Mouse (Mus musculus) skeletal muscle tissue, adult 2 months (tissue): ENCODE measurements around the gene Dedd.

Source experiments
- DNase-seq: peaks from one replicate; pipeline ENCODE4 v3.0.0-alpha.2; 2012; ENCODE audit warnings: low read depth, low spot score

Gene Dedd

DNA sequence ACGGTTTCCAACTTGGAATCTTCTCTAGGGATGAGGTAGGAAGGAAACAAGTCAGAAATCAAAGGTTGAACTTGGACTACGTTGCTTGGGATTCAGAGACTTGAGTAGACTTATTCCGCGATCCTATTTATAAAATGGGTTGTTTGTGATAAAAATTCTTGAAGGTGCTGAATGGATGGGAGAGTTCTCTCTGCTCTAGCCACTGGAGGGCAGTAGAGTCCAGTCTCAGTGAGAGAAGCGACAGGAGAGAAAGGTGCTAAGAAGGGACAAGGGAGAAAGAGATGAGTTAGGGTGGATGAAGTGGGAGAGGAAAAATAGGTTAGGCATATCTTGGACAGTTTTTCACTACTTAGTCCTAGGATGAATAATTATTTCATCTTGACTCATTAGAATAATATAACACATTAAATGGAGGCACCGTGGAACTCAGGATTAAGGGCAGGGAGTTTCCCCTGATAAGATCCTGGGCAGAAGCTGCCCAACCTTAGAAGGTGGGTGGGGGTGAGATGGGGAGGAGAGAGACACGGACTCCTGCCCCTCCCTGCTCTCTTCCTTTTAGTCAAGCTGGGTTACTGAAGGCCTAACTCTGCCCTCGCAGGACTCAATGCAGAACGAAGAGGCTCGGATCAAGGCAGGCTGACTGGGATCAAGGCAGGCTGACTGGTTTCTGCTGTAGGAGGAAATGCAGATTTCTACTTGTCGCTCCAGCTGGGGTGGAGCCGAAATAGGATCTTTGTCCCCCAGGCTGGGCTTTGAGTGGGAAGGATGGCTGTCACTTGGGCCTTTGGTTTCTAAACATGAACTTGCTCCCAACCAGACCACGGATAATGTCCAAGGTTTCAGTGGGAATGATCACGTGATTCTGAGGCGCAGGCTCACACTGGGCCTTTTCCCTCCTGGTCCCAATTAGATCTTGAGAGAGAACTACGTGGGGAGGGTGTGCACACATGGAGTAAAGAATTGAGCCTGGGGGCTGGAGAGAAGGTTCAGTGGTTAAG, 32.5 kb downstream of the Dedd start:
- peak; percentile 46 for DNase-seq

DNA sequence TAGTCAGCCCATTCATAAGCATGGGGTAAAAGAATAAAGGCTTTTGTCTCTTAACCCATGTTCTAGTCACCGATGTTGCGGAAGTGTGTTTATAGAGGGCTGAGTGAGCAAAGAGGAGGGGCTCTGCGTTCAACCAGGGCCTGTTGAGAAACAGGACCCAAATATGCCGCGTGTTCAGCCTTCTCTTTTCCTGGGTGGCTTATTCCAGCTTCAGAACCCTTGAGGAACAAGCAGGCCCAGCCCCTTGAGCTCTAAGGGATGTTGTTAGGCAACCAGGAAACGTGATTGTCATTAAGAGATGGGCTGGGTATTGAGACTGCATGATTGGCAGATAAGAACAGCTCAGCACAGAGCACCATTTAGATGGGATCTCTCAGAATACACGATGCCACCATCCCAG, 37.0 kb downstream of the Dedd start:
- no peak for DNase-seq

DNA sequence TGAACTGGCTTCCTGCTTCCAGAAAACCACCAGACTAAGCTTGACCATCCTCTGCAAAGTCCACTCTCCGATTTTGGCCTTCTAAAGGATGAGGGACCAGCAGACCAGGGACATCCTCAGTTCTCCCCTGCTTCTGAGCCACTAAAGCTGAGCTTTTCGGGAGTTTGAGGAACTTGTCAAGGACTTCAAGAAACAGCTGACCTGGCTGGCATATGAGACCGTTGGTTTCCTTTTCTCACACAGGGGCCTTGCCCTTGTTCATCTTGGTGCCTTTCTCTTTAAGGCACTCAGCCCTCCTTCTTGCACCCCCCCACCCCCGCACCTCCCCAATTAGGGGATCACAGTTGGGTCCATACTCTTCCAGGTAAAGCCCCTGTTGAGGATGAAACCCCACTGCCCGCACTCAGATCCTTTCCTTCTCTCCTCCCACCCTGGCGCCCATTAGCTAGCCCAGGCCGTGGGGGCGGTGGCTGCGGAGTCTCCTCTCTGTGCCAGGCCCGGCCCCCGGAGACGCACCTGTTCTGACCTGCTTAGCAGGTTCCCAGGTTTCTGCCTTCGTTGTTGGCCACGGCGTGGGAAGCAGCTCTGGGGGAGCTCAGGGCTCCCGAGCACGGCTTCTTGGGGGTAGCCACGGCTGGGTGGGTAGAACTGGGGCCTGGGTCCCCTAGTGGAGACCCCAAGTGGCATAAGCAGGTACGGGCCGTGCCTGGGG, 41.1 kb downstream of the Dedd start, which contains the start of gene Nectin4:
Gene Nectin4, plus strand, starts transcription at position 255 of the 712 bp plus-strand sequence.
- no peak for DNase-seq

DNA sequence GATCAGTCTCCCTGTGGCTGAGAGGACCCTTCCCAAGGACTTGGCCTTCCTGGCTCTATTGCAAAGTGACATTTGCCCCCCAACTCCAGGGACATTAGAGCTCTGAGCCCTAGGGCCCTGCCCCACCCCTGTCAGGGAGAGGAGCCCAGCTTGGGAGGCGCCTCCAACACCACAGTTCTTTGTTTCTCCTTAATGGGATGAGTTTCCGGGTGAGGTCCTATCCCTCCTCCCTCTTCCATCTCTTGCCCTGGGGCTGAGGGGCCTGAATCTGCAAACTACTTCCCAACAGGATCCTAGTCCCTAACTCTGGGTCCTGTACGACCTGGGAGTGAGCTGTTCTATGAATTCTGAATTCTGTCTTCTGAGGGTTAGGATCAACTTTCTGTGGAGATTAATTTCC, 43.9 kb downstream of the Dedd start:
- no peak for DNase-seq

DNA sequence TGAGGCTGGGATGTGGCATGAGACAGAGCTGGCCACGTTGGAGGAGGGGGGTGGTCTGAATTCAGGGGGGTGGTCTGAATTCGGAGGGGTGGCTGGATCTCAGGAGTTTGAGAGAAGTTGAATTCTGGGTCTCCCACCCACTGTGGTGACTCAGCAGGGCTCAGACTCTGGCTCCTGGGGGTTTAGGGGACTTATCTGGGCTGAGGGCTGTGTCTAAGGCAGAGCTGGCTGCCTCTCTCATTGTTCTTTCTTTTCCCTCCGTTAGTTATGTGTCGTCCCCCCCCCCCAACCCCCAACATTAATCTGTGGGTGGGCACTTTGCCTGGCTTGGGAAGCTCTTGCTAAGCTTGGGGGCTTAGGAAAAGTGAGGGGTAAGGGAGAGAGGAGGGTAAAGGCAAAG, 45.0 kb downstream of the Dedd start:
- DNase-seq, result no peak

DNA sequence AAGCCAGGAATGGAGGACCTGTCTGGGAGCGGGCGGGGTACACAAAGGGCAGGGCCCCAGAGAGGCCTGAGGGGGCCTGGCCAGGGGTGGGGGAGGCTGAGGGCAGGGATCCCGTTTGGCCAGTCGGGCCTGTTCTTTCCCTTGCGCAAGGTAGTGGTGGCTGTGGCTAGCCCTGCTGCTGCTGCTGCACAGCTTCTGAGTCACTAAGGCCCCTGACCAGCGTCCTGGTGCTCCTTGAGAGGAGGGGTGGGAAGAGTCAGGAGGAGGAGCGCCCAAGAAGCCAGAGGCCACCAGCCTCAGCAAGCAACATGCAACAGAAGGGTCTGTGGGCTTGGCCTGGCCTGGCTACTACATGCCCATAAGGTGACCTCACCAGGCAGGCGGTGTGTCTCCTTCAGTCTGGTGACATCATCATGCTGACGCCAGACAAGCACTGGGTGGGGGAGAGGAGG, 46.7 kb downstream of the Dedd start:
- DNase-seq, result no peak

DNA sequence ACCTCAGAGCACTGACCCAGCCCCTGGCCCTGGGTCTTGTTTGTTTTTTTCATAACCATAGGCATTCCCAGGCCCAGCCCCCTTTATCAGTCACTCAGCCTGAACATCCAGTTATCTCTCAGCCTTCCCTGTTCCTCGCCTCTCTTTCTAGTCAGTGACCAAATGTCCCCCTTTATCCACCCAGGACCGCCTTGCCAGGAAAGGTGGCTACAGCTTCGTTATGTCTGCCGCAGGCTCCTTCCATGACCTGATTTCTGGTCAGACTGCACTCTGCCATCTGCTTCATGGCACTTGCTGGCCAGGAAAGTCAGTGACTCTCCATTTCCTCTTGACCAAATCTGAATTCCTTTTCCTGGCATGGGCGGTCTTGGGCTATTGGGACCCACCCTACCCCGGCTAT, 49.4 kb downstream of the Dedd start:
- no peak for DNase-seq

DNA sequence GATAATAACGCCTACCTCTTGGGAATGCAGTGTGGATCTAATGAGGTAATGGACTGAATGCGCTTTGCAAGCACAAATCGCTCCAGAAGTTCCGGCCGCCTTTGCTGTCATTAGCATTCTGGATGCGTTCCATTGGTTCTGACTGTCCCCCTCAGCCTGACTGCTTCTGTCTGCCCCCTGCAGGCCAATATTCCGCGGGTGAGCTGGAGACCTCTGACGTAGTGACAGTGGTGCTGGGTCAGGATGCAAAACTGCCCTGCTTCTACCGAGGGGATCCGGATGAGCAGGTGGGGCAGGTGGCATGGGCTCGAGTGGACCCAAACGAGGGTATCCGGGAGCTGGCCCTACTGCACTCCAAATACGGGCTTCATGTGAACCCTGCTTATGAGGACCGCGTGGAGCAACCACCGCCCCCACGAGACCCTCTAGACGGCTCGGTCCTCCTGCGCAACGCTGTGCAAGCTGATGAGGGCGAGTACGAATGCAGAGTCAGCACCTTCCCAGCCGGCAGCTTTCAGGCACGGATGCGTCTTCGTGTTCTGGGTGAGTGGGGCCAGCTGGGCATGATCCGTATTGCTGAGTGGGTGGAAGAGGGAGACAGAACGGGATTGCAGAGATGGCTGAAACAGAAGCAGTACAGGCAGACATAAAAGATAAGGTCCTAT, 51.1 kb downstream of the Dedd start:
- DNase-seq, result peak; percentile 52

DNA sequence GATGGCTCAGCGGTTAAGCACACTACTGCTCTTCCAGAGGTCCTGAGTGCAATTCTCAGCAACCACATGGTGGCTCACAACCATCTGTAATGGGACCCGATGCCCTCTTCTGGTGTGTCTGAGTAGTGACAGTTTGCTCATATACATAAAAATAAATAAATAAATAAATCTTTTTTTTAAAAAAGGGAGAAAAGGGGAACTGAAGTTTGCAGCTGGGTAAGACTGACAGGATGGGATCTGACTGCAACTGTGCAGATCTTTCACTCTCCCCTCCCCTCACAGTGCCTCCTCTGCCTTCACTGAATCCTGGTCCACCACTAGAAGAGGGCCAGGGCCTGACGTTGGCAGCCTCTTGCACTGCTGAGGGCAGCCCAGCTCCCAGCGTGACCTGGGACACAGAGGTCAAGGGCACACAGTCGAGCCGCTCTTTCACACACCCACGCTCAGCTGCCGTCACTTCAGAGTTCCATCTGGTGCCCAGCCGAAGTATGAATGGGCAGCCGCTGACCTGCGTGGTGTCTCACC, 53.2 kb downstream of the Dedd start:
- DNase-seq, result no peak

DNA sequence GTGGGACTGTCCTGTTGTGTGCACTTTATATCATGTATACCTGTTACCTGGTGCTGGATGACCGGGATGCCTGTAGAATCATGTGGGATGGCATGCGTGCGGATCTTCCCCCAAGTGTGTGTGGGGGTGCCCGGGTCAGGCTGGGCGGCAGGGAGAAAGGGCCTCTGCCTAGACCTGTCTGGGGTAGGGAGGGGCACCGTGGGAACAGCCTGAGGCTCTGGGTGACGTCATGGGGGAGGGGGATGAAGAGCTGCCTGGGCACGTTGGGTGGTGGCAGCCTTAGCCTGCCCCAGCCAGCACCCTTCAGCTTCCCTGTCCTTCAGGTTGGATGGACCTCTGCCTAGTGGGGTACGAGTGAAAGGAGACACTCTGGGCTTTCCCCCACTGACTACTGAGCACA, 55.4 kb downstream of the Dedd start:
- no peak for DNase-seq

DNA sequence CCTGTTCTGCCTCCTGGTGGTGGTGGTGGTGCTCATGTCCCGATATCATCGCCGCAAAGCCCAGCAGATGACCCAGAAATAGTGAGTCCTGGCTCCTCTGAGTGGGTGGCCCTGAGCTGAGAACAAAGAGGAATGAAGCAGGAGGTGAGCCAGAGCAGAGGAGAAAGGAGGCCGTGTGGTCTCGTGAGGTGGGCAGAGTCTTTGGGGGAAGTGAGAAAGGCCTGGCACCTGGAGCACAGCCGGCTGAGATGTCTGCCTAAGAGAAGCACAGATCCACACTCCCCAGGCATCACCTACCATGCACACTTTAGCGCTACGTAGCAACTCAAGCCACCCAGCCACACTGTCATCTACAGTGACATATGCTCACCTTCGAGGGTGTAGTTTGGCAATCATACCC, 56.2 kb downstream of the Dedd start:
- DNase-seq, result no peak

DNA sequence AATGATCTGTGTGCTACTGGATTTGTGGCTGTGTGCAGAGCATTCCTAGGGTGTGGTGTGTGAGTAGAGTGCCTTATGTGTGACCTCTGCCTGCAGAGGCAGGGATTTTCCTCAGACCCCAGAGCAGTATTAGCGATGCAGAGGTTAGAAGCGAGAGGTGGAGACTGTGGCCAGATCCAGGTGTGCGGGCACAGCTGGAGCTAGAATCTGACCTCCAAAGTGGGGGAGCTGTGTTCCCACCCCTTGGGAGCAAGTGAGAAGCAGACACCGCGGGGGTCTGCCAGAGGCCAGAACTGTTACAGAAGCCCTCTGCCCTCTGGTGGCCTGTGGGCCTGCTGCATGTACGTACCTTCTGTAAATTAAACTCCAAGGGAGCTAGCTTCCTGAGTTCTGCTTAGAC, 58.2 kb downstream of the Dedd start:
- DNase-seq, result no peak

DNA sequence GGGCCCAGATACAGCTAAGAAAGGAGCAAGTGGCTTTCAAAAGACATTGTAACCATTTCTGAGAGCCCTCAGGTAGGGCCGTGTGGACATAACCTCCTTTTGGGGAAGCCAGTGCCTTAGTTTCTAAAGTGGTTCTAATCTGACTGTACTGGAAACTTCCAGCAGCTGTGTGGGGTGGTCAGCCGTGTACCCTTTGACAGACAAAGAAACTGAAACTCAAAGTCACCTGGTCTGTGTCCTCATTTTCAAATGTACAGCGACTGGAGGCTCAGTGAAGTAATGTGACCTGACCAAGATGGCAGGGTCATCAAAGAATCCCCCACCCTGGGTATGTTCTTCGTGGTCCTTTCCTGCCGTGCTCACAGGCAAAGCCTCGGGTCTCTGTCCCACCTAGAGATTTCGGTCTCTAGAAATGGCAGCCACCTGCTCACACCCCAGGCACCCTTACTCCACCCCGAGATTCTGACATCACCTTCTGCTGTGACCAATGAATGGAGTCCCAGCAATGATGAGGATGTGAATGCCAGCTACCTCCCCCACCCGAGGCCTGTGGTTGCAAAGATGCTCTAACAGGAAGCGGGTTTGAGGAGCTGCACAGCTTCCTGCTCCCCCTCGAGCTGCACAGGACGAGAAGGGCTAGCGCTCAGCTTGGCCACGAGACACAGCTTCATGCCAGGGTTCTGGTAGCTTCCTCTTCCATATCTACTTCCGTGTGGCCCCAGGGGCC, 59.6 kb downstream of the Dedd start, which contains the start of gene Arhgap30:
Gene Arhgap30, plus strand, starts transcription at position 579 of the 727 bp plus-strand sequence.
- DNase-seq, result peak; percentile 75

DNA sequence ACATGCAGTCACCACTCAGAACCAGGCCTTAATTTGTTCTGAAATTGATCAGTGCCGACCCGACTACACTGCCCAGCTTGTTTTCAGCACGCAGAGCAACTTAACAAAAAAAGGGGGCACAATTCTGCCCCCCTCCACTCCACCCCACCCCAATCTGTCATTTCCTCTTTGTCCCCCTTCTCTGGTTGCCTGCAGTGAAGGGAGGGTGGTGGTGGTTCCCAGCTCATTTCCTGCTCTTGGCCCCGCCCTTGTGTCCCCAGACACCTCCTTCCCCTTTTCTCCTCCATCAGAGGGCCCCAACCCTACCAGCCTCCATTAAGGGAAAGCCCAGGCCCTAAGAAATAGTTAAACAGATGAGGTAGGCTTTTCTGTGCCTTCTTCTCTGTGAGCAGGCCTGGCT, 61.2 kb downstream of the Dedd start:
- peak; percentile 39 for DNase-seq
